Mouse (Mus musculus): ENCODE measurements around the gene Pi4ka. TPM values are rescaled to one million over a fixed set of nuclear protein-coding genes. Genes with fewer than 3 reads are reported as not detected.

Pi4ka gene
- polyA plus RNA-seq (2012; rRNA removed) = 46.7 and 52.1 TPM in 2 replicates

DNA sequence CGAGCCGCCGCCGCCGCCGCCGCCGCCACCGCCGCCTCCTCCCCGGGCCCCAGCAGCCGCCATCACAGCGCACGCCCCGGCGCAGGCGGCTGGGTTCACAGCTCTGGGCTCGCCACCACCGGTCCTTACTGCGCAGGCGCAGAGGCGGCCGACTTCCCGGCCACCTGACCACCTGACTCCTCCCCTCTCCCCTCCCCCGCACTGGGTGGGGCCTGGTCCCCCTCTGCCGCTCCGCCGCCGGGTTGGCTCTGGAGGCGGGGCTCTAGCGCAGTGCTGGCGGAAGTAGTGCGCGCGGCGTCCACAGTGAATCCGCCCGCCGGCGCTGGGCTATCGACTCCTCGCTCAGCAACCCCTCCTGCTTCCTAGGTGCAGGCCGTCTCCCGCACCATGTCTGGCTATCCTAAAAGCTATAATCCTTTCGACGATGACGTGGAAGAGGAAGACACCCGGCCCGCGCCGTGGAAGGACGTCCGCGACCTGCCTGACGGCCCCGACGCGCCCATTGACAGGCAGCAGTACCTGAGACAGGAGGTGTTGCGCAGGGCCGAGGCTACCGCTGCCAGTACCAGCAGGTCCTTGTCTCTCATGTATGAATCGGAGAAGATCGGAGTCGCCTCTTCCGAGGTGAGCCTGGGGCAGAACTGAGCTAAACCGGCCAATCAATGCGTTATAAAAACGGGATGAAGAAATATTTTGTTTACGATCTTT is at the start of gene Pi4ka, which contains the start of gene Snap29:
Gene Pi4ka (minus strand): TSS at position 579 of the 708 bp plus-strand sequence.
Gene Snap29 (plus strand): TSS at position 251 of the 708 bp plus-strand sequence.

DNA sequence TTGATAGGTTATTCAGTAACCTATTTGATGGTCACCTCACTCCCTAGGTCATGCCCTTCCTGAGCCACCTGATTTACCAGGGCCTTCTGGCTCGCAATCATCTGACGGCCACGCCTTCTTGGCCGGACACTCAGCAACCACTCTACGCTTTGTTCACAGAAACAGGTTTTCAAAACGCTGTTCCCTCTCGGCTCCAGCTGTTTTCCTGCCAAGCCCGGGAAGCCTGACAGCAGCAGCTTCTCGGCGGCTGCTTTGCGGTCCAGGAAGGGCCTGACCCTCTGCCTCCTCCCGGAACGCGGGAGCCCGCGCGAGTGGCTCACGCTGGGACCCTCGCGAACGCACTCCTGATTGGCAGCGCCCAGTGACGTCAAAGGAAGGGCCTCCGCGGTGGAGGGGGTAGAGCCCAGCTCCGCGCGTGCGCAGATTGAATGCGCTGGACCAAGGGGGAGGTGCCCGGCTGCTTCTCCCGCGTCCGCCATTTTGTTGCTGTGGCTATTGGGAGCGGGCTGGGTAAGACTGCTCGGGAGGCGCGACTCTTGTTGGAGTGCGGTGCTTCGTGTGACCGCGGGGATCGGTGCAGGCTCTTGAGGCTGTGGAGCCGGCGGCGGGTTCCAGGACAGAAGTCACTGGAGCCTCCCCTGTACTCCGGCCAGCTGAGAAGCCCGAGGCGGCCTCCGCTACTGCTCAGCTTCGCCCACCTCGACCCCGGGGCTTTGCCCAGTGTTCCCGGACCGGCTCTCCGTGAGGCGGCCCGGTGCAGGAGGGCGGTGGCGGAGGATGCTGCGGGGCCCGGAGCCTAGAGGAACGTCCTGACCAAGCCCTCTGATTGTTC is 45.6 kb upstream of the Pi4ka start, which contains the start of gene Crkl:
Gene Crkl (plus strand): TSS at position 447 of the 832 bp plus-strand sequence.

DNA sequence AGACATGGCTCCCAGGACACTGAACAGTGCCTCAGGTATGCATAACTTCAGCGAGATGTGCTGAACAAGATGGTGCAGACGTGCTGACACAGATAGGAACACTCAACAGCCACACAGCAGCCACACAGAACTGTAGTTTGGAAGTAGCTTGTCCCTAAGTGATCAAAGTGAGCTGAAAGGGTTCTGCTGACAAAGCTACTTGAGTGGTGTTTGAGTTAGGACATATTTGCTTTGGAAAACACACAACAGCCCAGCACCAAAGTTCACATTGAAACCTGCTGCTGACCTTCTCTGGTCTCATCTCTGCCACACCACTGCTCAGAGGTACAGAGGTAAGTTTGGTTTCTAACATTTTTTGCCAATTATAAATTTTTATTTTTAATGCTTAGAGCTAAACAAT is 75.0 kb downstream of the Pi4ka start, which contains the start of gene Serpind1:
Gene Serpind1 (plus strand): TSS at position 256 of the 400 bp plus-strand sequence.

DNA sequence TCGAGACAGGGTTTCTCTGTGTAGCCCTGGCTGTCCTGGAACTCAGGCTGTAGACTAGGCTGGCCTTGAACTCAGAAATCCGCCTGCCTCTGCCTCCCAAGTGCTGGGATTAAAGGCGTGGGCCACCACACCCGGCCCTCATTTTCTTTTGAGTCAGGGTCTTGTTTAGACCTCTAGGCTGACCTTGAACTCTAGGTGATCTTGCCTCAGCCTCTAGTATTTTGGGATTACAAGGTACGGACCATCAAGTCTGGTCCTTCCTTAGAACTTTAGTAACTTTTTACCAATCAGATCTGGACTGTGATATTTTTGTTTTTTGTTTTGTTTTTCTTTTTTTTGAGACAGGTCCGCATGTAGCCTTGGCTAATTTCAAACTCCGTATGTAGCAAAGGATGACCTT is 130.4 kb downstream of the Pi4ka start, which contains the start of gene Tmem191c:
Gene Tmem191c (plus strand): TSS at position 357 of the 400 bp plus-strand sequence.

DNA sequence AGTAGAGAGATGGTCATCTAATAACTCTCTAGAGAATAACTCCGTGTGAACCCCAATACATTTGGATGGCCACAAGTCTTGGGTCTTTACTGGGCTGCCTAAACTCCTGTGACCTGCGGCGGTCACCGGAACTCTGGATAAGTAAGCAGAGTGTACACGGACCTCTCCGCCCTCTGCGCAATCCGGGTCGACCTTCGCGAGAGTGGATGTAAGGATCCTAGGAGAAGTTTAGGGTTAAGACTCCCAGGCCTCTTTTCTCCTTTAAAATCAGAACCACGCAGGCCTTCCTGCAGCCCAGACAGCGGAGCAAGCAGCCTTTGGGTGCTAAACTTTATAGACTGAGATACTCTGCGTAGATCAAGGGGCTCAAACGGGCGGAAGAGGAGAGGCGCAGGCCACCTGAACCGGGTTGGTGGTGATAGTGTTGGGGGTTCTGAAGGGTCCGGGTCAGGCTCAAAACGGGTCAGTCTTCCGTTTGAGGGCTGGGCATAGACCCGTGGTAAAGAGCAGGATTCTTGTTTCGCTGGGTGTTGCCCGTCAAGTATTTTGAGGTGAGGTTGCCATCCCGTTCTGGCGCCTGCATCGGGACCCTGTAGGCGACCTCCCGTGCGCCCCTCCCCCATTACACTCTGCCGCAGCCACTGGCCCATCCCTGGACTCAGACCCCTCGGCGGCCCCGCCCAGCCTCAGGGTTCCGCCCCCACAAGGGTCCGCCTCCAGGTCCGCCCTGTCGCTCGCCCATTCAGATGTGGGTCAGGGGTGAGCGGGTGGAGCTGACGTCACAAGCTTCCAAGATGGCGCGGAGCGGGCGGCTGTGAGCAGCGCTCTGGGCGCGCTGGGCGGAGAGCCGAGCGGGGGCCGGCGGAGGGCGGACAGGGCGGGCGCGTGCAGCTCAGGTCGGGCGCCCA is 173.1 kb downstream of the Pi4ka start, which contains the start of gene Hic2:
Gene Hic2 (plus strand): TSS at position 779 of the 908 bp plus-strand sequence.

Other genes starting within 250 kb of the Pi4ka start
- gene Ube2l3, start 203.7 kb downstream of the Pi4ka start, polyA plus RNA-seq (2012; rRNA removed) = 58.7 and 63.1 TPM in 2 replicates
- gene Rimbp3, start 197.7 kb downstream of the Pi4ka start, polyA plus RNA-seq (2012; rRNA removed) = 0.12 and 0.17 TPM in 2 replicates
- 3.6 and 4.5 TPM in 2 replicates for gene Hic2, start 172.7 kb downstream of the Pi4ka start, polyA plus RNA-seq (2012; rRNA removed)
- gene Tmem191c, start 130.2 kb downstream of the Pi4ka start, polyA plus RNA-seq (2012; rRNA removed) = 33.0 and 34.8 TPM in 2 replicates
- gene Serpind1, start 74.9 kb downstream of the Pi4ka start, polyA plus RNA-seq (2012; rRNA removed) = 0.09 and 0.22 TPM in 2 replicates
- gene Snap29, start 328 bp downstream of the Pi4ka start, polyA plus RNA-seq (2012; rRNA removed) = 2.9 and 3.4 TPM in 2 replicates
- 82.8 and 92.6 TPM in 2 replicates for gene Crkl, start 45.7 kb upstream of the Pi4ka start, polyA plus RNA-seq (2012; rRNA removed)
- 4.2 and 4.3 TPM in 2 replicates for gene Aifm3, start 83.3 kb upstream of the Pi4ka start, polyA plus RNA-seq (2012; rRNA removed)
- 407 and 481 TPM in 2 replicates for gene Lztr1, start 102.4 kb upstream of the Pi4ka start, polyA plus RNA-seq (2012; rRNA removed)
- 145 and 160 TPM in 2 replicates for gene Thap7, start 124.8 kb upstream of the Pi4ka start, polyA plus RNA-seq (2012; rRNA removed)
- gene Lrrc74b, start 154.9 kb upstream of the Pi4ka start, polyA plus RNA-seq (2012; rRNA removed) = 12.1 and 12.8 TPM in 2 replicates
- 13.2 and 17.1 TPM in 2 replicates for gene P2rx6, start 155.6 kb upstream of the Pi4ka start, polyA plus RNA-seq (2012; rRNA removed)
- 52.7 and 62.9 TPM in 2 replicates for gene Slc7a4, start 176.9 kb upstream of the Pi4ka start, polyA plus RNA-seq (2012; rRNA removed)
- gene Smpd4, start 213.0 kb upstream of the Pi4ka start, polyA plus RNA-seq (2012; rRNA removed) = 84.1 and 97.5 TPM in 2 replicates
- 9.6 and 11.7 TPM in 2 replicates for gene Ccdc74a, start 240.2 kb upstream of the Pi4ka start, polyA plus RNA-seq (2012; rRNA removed)

Data from ovary, adult 2 months (tissue).